Mouse (Mus musculus) hindbrain, embryonic 14.5 days (tissue): ENCODE results near the gene Elovl2. TPM values are rescaled to one million over a fixed set of nuclear protein-coding genes. Genes with fewer than 3 reads are reported as not detected.
"Not testable (repeated sequence)": the region's sequence is repeated elsewhere in the genome, so short reads cannot be mapped to it uniquely, and the experiment has no call there.

ENCODE experiments used
- ATAC-seq: fragments of 200-750 bp; cut with Nextera tagmentation; 2 replicates; pipeline ENCODE4 v1.8.0; 2017; ENCODE audit warnings: moderate number of reproducible peaks, mild to moderate bottlenecking, moderate TSS enrichment, moderate library complexity; ENCODE audit not compliant: low FRiP score
- DNase-seq: peaks from one replicate; pipeline ENCODE4 v3.0.0-alpha.2; 2015; ENCODE audit warnings: low spot score
- H3K27ac ChIP-seq: fragments of 300-500 bp; sonication (generic); 2 replicates; pipeline ENCODE4 v1.5.1; 2014; ENCODE audit warnings: mild to moderate bottlenecking, moderate library complexity
- H3K27me3 ChIP-seq: fragments of 300-500 bp; sonication (generic); 2 replicates; pipeline ENCODE4 v1.6.1; 2014; ENCODE audit warnings: mild to moderate bottlenecking, low read length, mixed read lengths; ENCODE audit not compliant: control insufficient read depth, insufficient read depth
- H3K36me3 ChIP-seq: fragments of 300-500 bp; sonication (generic); replicated peaks from 2 replicates; pipeline ENCODE4 v1.6.1; 2014; ENCODE audit not compliant: control insufficient read depth, insufficient read depth
- H3K4me1 ChIP-seq: fragments of 300-500 bp; sonication (generic); replicated peaks from 2 replicates; pipeline ENCODE4 v1.6.1; 2014; ENCODE audit warnings: antibody characterized with exemption, low read length, mixed read lengths; ENCODE audit not compliant: control insufficient read depth, insufficient read depth
- H3K4me2 ChIP-seq: fragments of 300-500 bp; sonication (generic); replicated peaks from 2 replicates; pipeline ENCODE4 v1.6.1; 2014; ENCODE audit warnings: mild to moderate bottlenecking, moderate library complexity
- H3K4me3 ChIP-seq: fragments of 300-500 bp; sonication (generic); replicated peaks from 2 replicates; pipeline ENCODE4 v1.5.1; 2014; ENCODE audit warnings: mild to moderate bottlenecking, low read length
- H3K9ac ChIP-seq: fragments of 300-500 bp; sonication (generic); 2 replicates; pipeline ENCODE4 v1.6.1; 2014
- H3K9me3 ChIP-seq: fragments of 300-500 bp; sonication (generic); 2 replicates; pipeline ENCODE4 v1.6.1; 2016; ENCODE audit warnings: low read length; ENCODE audit not compliant: control insufficient read depth
- WGBS: fragments of 180-500 bp; shearing (Covaris S2); extraction: QIAGEN DNeasy Blood & Tissue Kit; methylation state at CpG from one replicate; pipeline ENCODE4 v1.1.7; 2014; 5-methylcytosine and 5-hydroxymethylcytosine counted together
- polyA plus RNA-seq: library from polyadenylated mRNA; unstranded; fragments of >200 nt; fragmentation: Nextera tagmentation; extraction: Ambion mirVana; gene quantifications from 2 replicates; pipeline ENCODE4 v1.2.1, GENCODE M21; 2014

Gene Elovl2
- polyA plus RNA-seq, 1 experiment from 2014 or later = 39.7 TPM

- Histone ChIP-seq H3K4me3 (peak overlapping the region; percentile 52), H3K36me3 (no peaks in the 10 kb centered on the region), H3K9me3 (peaks cover 29% of the 10 kb centered on the region), H3K4me1 (peaks cover 11% of the 10 kb centered on the region), H3K9ac (peak overlapping the region; percentile 66), H3K27me3 (no peaks in the 10 kb centered on the region), H3K4me2 (peak overlapping the region; percentile 46), H3K27ac (peak overlapping the region; percentile 27)
- DNase-seq = peak; percentile 58
- ATAC-seq = peak; percentile 15; the same call in 1 of the 2 replicates
- 1% methylated on average over 28 of the region's 39 CpGs for WGBS
Observed at GRCm38 (mm10) chr13:41219687-41220303, 410 bp downstream of the Elovl2 start.

DNA sequence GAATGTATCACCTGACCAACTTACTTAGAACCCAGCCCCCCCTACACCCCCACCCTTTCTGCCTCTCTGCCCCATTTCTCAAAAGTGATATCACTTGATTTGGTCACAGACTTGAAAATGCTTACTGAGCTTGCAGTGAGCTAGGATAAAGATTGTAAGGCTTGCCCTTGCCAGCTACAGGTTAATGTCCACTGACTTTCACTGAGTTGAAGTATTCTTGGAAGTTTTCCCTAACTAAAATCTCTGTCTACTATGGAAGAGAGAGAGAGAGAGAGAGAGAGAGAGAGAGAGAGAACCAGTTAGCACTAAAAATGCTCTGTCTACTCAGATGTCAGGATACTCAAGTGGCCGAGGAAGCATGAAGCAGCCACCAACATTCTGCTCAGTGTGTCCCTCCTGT is 1.1 kb downstream of the Elovl2 start:
- peaks cover 11% of the 10 kb centered on the region for H3K4me1 ChIP-seq
- peak overlapping the region; percentile 46 for H3K4me2 ChIP-seq
- 39% methylated on average over 1 of the region's 1 CpGs for WGBS
- H3K36me3 ChIP-seq = no peaks in the 10 kb centered on the region
- H3K4me3 ChIP-seq = peak overlapping the region; percentile 52
- DNase-seq (no peak), ATAC-seq (no peak)
- H3K27ac ChIP-seq = no peak overlapping the region
- peaks cover 29% of the 10 kb centered on the region for H3K9me3 ChIP-seq
- no peaks in the 10 kb centered on the region for H3K27me3 ChIP-seq
- H3K9ac ChIP-seq = peak overlapping the region; percentile 66

GRCm38 (mm10) chr13:41216236-41216635 is 4.0 kb downstream of the Elovl2 start:
- no peak overlapping the region for H3K4me2 ChIP-seq
- H3K9me3 ChIP-seq = peaks cover 8% of the 10 kb centered on the region; the same call in 1 of the 2 replicates
- WGBS = 78% methylated on average over 3 of the region's 3 CpGs
- no peak for ATAC-seq
- DNase-seq = no peak
- no peak overlapping the region for H3K4me3 ChIP-seq
- peaks cover 11% of the 10 kb centered on the region for H3K4me1 ChIP-seq
- H3K9ac ChIP-seq = no peak overlapping the region
- no peaks in the 10 kb centered on the region for H3K27me3 ChIP-seq
- no peak overlapping the region for H3K27ac ChIP-seq
- no peaks in the 10 kb centered on the region for H3K36me3 ChIP-seq

- 92% methylated on average over 6 of the region's 6 CpGs for WGBS
- Histone ChIP-seq H3K36me3 (no peaks in the 10 kb centered on the region), H3K4me2 (no peak overlapping the region), H3K4me3 (no peak overlapping the region), H3K9me3 (peaks cover 2% of the 10 kb centered on the region; the same call in 1 of the 2 replicates), H3K4me1 (peaks cover 11% of the 10 kb centered on the region), H3K27ac (no peak overlapping the region), H3K27me3 (no peaks in the 10 kb centered on the region), H3K9ac (no peak overlapping the region)
- DNase-seq (no peak), ATAC-seq (no peak)
Observed at GRCm38 (mm10) chr13:41215669-41216068, 4.5 kb downstream of the Elovl2 start.

- WGBS = 79% methylated on average over 6 of the region's 6 CpGs
- ATAC-seq = no peak
- H3K9ac ChIP-seq = no peak overlapping the region
Observed at GRCm38 (mm10) chr13:41212558-41213322, 7.5 kb downstream of the Elovl2 start.

DNA sequence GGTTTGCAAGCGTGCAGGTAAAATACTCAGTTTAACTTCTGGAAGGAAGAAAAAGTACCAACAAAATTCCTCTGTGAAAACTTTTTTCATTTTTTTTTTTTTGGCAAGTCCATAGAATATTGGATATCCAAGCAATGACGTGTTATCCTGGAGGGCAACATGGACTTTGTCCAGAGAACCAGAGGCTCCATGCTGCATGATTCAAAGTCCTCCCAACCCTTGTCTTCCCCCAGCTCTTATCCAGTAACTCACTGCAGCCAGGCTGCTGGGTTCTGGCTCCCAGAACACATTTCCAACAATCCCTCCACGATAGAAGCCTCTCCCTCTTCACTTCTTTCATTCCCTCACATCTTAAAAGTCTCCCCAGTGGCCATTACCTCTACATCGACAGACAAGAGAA is 8.9 kb downstream of the Elovl2 start:
- H3K9ac ChIP-seq = no peak overlapping the region
- no peaks in the 10 kb centered on the region for H3K36me3 ChIP-seq
- H3K9me3 ChIP-seq = no peaks in the 10 kb centered on the region
- H3K27me3 ChIP-seq = no peaks in the 10 kb centered on the region
- no peak overlapping the region for H3K4me3 ChIP-seq
- ATAC-seq (no peak), DNase-seq (no peak)
- no peak overlapping the region for H3K4me2 ChIP-seq
- WGBS = 78% methylated on average over 4 of the region's 4 CpGs
- H3K4me1 ChIP-seq = no peaks in the 10 kb centered on the region
- no peak overlapping the region for H3K27ac ChIP-seq

More at GRCm38 (mm10) chr13:41212558-41213322, 7.5 kb downstream of the Elovl2 start:
- 0 out of 2 replicates have a peak, but pooled peaks cover 3% of the 10 kb centered on the region for H3K4me1 ChIP-seq
- H3K36me3 ChIP-seq = no peaks in the 10 kb centered on the region
- H3K4me2 ChIP-seq = no peak overlapping the region
- DNase-seq = no peak
- no peaks in the 10 kb centered on the region for H3K27me3 ChIP-seq
- H3K4me3 ChIP-seq = no peak overlapping the region
- no peak overlapping the region for H3K27ac ChIP-seq
- no peaks in the 10 kb centered on the region for H3K9me3 ChIP-seq

DNA sequence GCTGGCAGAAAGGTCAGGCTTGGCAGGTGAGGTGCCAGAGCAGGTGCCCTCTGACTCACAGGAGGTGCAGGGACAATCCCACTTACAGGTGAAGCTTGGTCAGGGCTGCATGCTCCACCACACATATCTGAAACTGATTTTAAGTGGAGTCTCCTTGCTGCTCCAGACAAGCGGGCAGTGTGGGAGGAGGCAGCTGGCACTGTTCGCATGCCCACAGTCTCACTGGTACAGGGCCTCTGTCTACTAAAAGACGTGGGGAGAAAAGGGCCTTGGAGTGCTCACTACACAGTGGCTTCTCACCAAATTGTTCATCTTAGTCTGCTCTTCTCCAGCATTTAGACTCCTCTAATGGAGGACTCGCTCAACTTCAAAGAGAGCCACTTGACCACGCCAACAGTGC is 14.0 kb downstream of the Elovl2 start:
- WGBS = 95% methylated on average over 5 of the region's 5 CpGs
- Histone ChIP-seq H3K9ac (no peak overlapping the region), H3K4me3 (no peak overlapping the region), H3K27ac (no peak overlapping the region), H3K4me2 (no peak overlapping the region), H3K27me3 (no peaks in the 10 kb centered on the region), H3K4me1 (peaks cover 3% of the 10 kb centered on the region), H3K9me3 (no peaks in the 10 kb centered on the region), H3K36me3 (no peaks in the 10 kb centered on the region)
- ATAC-seq (no peak), DNase-seq (no peak)

- H3K4me3 ChIP-seq, H3K27me3 ChIP-seq, DNase-seq, H3K36me3 ChIP-seq, ATAC-seq, H3K4me1 ChIP-seq, H3K27ac ChIP-seq, H3K9ac ChIP-seq, H3K4me2 ChIP-seq, H3K9me3 ChIP-seq: not testable (repeated sequence)
Observed at GRCm38 (mm10) chr13:41205568-41205967, 14.6 kb downstream of the Elovl2 start.

DNA sequence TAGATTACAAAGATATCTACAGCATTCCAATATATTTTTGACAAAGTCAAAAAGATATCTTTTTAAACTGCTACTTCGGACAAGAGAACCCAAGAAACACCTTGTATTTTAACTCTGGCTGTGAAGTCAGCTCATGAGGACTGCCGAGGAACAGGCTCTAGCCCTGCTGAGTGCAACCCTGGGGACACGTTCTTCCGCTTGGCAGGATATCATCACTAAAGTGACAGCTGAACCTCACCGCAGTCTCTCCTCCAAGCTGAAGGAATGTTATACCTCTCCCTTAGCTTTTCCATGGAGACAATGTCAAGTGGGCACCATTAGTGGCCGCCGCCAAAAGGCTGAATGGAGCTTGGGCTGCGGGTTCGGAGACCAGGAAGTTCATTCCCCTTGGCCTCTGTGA is 16.5 kb downstream of the Elovl2 start:
- Histone ChIP-seq H3K9me3 (no peaks in the 10 kb centered on the region), H3K4me2 (no peak overlapping the region), H3K27me3 (no peaks in the 10 kb centered on the region), H3K36me3 (no peaks in the 10 kb centered on the region), H3K4me3 (no peak overlapping the region), H3K27ac (no peak overlapping the region), H3K9ac (no peak overlapping the region), H3K4me1 (peaks cover 3% of the 10 kb centered on the region)
- DNase-seq (no peak), ATAC-seq (no peak)
- 55% methylated on average over 9 of the region's 9 CpGs for WGBS
